Mouse (Mus musculus): ENCODE data around the gene Slc23a2. TPM values are rescaled to one million over a fixed set of nuclear protein-coding genes. Genes with fewer than 3 reads are reported as not detected.
A peak's percentile ranks its signal among the peaks of the same experiment; 100 is the strongest.

Gene Slc23a2
- polyA plus RNA-seq (2014; fragmentation: Nextera tagmentation; extraction: Ambion mirVana): 7.7 and 12.0 TPM in 2 replicates

GRCm38 (mm10) chr2:132144971-132145691, at the start of gene Slc23a2:
Slc23a2 (minus strand) TSS chr2:132145108.
- Histone ChIP-seq H3K4me1 (ENCODE audit: control insufficient read depth, insufficient read depth, low read length) (no peaks in the 10 kb centered on the region), H3K27ac (replicated peaks; ENCODE audit: low read depth, low read length) (no peak within 1 kb of the TSS), H3K9me3 (replicated peaks; ENCODE audit: control insufficient read depth, low read length) (no peaks in the 10 kb centered on the region), H3K36me3 (replicated peaks; ENCODE audit: control insufficient read depth, insufficient read depth, low read depth, low read length) (no peaks in the 10 kb centered on the region), H3K4me3 (ENCODE audit: low read depth, low read length) (peak within 1 kb of the TSS; percentile 92), H3K4me2 (ENCODE audit: low read depth, low read length) (peak within 1 kb of the TSS; percentile 83), H3K9ac (replicated peaks; ENCODE audit: low read length) (peak within 1 kb of the TSS; percentile 82), H3K27me3 (ENCODE audit: control insufficient read depth, insufficient read depth, low read length) (peaks cover 3% of the 10 kb centered on the region; the same call in 1 of the 2 replicates)
- DNase-seq (ENCODE audit: low spot score): peak; percentile 76
- ATAC-seq (replicated peaks; ENCODE audit: insufficient number of reproducible peaks, low FRiP score, low TSS enrichment, low read depth): peak; percentile 79
- under 1% methylated on average over 27 of the region's 68 CpGs for WGBS

- H3K9me3 ChIP-seq (replicated peaks; ENCODE audit: control insufficient read depth, low read length): no peaks in the 10 kb centered on the region
- no peak overlapping the region for H3K4me3 ChIP-seq (ENCODE audit: low read depth, low read length)
- no peaks in the 10 kb centered on the region for H3K27me3 ChIP-seq (ENCODE audit: control insufficient read depth, insufficient read depth, low read length)
- ATAC-seq (replicated peaks; ENCODE audit: insufficient number of reproducible peaks, low FRiP score, low TSS enrichment, low read depth) (no peak), DNase-seq (ENCODE audit: low spot score) (no peak)
- H3K27ac ChIP-seq (replicated peaks; ENCODE audit: low read depth, low read length): no peak overlapping the region
- no peak overlapping the region for H3K4me2 ChIP-seq (ENCODE audit: low read depth, low read length)
- H3K36me3 ChIP-seq (replicated peaks; ENCODE audit: control insufficient read depth, insufficient read depth, low read depth, low read length): no peaks in the 10 kb centered on the region
- WGBS: 84% methylated on average over 3 of the region's 3 CpGs
- H3K9ac ChIP-seq (replicated peaks; ENCODE audit: low read length): no peak overlapping the region
- H3K4me1 ChIP-seq (ENCODE audit: control insufficient read depth, insufficient read depth, low read length): no peaks in the 10 kb centered on the region
Measured at GRCm38 (mm10) chr2:132190602-132191161, 45.8 kb upstream of the Slc23a2 start.

- H3K27me3 ChIP-seq (ENCODE audit: control insufficient read depth, insufficient read depth, low read length): no peaks in the 10 kb centered on the region
- no peak overlapping the region for H3K4me3 ChIP-seq (ENCODE audit: low read depth, low read length)
- H3K36me3 ChIP-seq (replicated peaks; ENCODE audit: control insufficient read depth, insufficient read depth, low read depth, low read length): no peaks in the 10 kb centered on the region
- no peak overlapping the region for H3K27ac ChIP-seq (replicated peaks; ENCODE audit: low read depth, low read length)
- no peak overlapping the region for H3K4me2 ChIP-seq (ENCODE audit: low read depth, low read length)
- H3K4me1 ChIP-seq (ENCODE audit: control insufficient read depth, insufficient read depth, low read length): no peaks in the 10 kb centered on the region
- H3K9me3 ChIP-seq (replicated peaks; ENCODE audit: control insufficient read depth, low read length): no peaks in the 10 kb centered on the region
- ATAC-seq (replicated peaks; ENCODE audit: insufficient number of reproducible peaks, low FRiP score, low TSS enrichment, low read depth): no peak
- no peak overlapping the region for H3K9ac ChIP-seq (replicated peaks; ENCODE audit: low read length)
- 75% methylated on average over 6 of the region's 6 CpGs for WGBS
- DNase-seq (ENCODE audit: low spot score): no peak
Measured at GRCm38 (mm10) chr2:132183874-132184273, 39.0 kb upstream of the Slc23a2 start.

- H3K27ac ChIP-seq (replicated peaks; ENCODE audit: low read depth, low read length): no peak overlapping the region
- H3K36me3 ChIP-seq (replicated peaks; ENCODE audit: control insufficient read depth, insufficient read depth, low read depth, low read length): no peaks in the 10 kb centered on the region
- no peaks in the 10 kb centered on the region for H3K9me3 ChIP-seq (replicated peaks; ENCODE audit: control insufficient read depth, low read length)
- H3K9ac ChIP-seq (replicated peaks; ENCODE audit: low read length): no peak overlapping the region
- H3K4me3 ChIP-seq (ENCODE audit: low read depth, low read length): no peak overlapping the region
- DNase-seq (ENCODE audit: low spot score): no peak
- no peak overlapping the region for H3K4me2 ChIP-seq (ENCODE audit: low read depth, low read length)
- H3K27me3 ChIP-seq (ENCODE audit: control insufficient read depth, insufficient read depth, low read length): no peaks in the 10 kb centered on the region
- 41% methylated on average over 1 of the region's 1 CpGs for WGBS
- no peaks in the 10 kb centered on the region for H3K4me1 ChIP-seq (ENCODE audit: control insufficient read depth, insufficient read depth, low read length)
- no peak for ATAC-seq (replicated peaks; ENCODE audit: insufficient number of reproducible peaks, low FRiP score, low TSS enrichment, low read depth)
Measured at GRCm38 (mm10) chr2:132180463-132181205, 35.7 kb upstream of the Slc23a2 start.

GRCm38 (mm10) chr2:132179371-132179770, 34.5 kb upstream of the Slc23a2 start:
- DNase-seq (ENCODE audit: low spot score): no peak
- Histone ChIP-seq H3K9me3 (replicated peaks; ENCODE audit: control insufficient read depth, low read length) (no peaks in the 10 kb centered on the region), H3K27ac (replicated peaks; ENCODE audit: low read depth, low read length) (no peak overlapping the region), H3K27me3 (ENCODE audit: control insufficient read depth, insufficient read depth, low read length) (no peaks in the 10 kb centered on the region), H3K4me1 (ENCODE audit: control insufficient read depth, insufficient read depth, low read length) (no peaks in the 10 kb centered on the region), H3K4me3 (ENCODE audit: low read depth, low read length) (no peak overlapping the region), H3K9ac (replicated peaks; ENCODE audit: low read length) (no peak overlapping the region), H3K36me3 (replicated peaks; ENCODE audit: control insufficient read depth, insufficient read depth, low read depth, low read length) (no peaks in the 10 kb centered on the region), H3K4me2 (ENCODE audit: low read depth, low read length) (no peak overlapping the region)
- ATAC-seq (replicated peaks; ENCODE audit: insufficient number of reproducible peaks, low FRiP score, low TSS enrichment, low read depth): no peak
- 89% methylated on average over 7 of the region's 7 CpGs for WGBS

GRCm38 (mm10) chr2:132177406-132177805, 32.5 kb upstream of the Slc23a2 start:
- no peaks in the 10 kb centered on the region for H3K36me3 ChIP-seq (replicated peaks; ENCODE audit: control insufficient read depth, insufficient read depth, low read depth, low read length)
- no peaks in the 10 kb centered on the region for H3K4me1 ChIP-seq (ENCODE audit: control insufficient read depth, insufficient read depth, low read length)
- H3K9me3 ChIP-seq (replicated peaks; ENCODE audit: control insufficient read depth, low read length): no peaks in the 10 kb centered on the region
- WGBS: 87% methylated on average over 9 of the region's 9 CpGs
- ATAC-seq (replicated peaks; ENCODE audit: insufficient number of reproducible peaks, low FRiP score, low TSS enrichment, low read depth) (no peak), DNase-seq (ENCODE audit: low spot score) (no peak)
- H3K27me3 ChIP-seq (ENCODE audit: control insufficient read depth, insufficient read depth, low read length): no peaks in the 10 kb centered on the region
- no peak overlapping the region for H3K4me2 ChIP-seq (ENCODE audit: low read depth, low read length)
- no peak overlapping the region for H3K4me3 ChIP-seq (ENCODE audit: low read depth, low read length)
- no peak overlapping the region for H3K27ac ChIP-seq (replicated peaks; ENCODE audit: low read depth, low read length)
- H3K9ac ChIP-seq (replicated peaks; ENCODE audit: low read length): no peak overlapping the region

GRCm38 (mm10) chr2:132176289-132176848, 31.5 kb upstream of the Slc23a2 start:
- 90% methylated on average over 3 of the region's 3 CpGs for WGBS

More at GRCm38 (mm10) chr2:132176289-132176848, 31.5 kb upstream of the Slc23a2 start:
- H3K9me3 ChIP-seq (replicated peaks; ENCODE audit: control insufficient read depth, low read length): no peaks in the 10 kb centered on the region
- H3K4me3 ChIP-seq (ENCODE audit: low read depth, low read length): no peak overlapping the region
- ATAC-seq (replicated peaks; ENCODE audit: insufficient number of reproducible peaks, low FRiP score, low TSS enrichment, low read depth) (no peak), DNase-seq (ENCODE audit: low spot score) (no peak)
- H3K27ac ChIP-seq (replicated peaks; ENCODE audit: low read depth, low read length): no peak overlapping the region
- no peaks in the 10 kb centered on the region for H3K4me1 ChIP-seq (ENCODE audit: control insufficient read depth, insufficient read depth, low read length)
- no peaks in the 10 kb centered on the region for H3K36me3 ChIP-seq (replicated peaks; ENCODE audit: control insufficient read depth, insufficient read depth, low read depth, low read length)
- no peaks in the 10 kb centered on the region for H3K27me3 ChIP-seq (ENCODE audit: control insufficient read depth, insufficient read depth, low read length)
- H3K4me2 ChIP-seq (ENCODE audit: low read depth, low read length): no peak overlapping the region
- no peak overlapping the region for H3K9ac ChIP-seq (replicated peaks; ENCODE audit: low read length)

All from embryonic facial prominence, embryonic 11.5 days (tissue).